Mouse (Mus musculus): ENCODE measurements around the gene Rapgef5.
"Not testable (repeated sequence)": the region's sequence is repeated elsewhere in the genome, so short reads cannot be mapped to it uniquely, and the experiment has no call there.

Rapgef5 gene

GRCm38 (mm10) chr12:117763247-117763646, 247.0 kb downstream of the Rapgef5 start:
- no peak for DNase-seq (ENCODE audit: low read depth, low spot score)

- peak; percentile 82 for DNase-seq (ENCODE audit: low read depth, low spot score)
Observed at GRCm38 (mm10) chr12:117764839-117765238, 248.6 kb downstream of the Rapgef5 start.

GRCm38 (mm10) chr12:117769113-117769512, 252.8 kb downstream of the Rapgef5 start:
- peak; percentile 67 for DNase-seq (ENCODE audit: low read depth, low spot score)

GRCm38 (mm10) chr12:117770211-117770610, 253.9 kb downstream of the Rapgef5 start:
- DNase-seq (ENCODE audit: low read depth, low spot score) = no peak

- DNase-seq (ENCODE audit: low read depth, low spot score) = no peak
Observed at GRCm38 (mm10) chr12:117771156-117771555, 254.9 kb downstream of the Rapgef5 start.

- DNase-seq (ENCODE audit: low read depth, low spot score) = peak; percentile 54
Observed at GRCm38 (mm10) chr12:117772638-117773037, 256.4 kb downstream of the Rapgef5 start.

- no peak for DNase-seq (ENCODE audit: low read depth, low spot score)
Observed at GRCm38 (mm10) chr12:117776841-117777240, 260.6 kb downstream of the Rapgef5 start.

GRCm38 (mm10) chr12:117781360-117781759, 265.1 kb downstream of the Rapgef5 start:
- DNase-seq (ENCODE audit: low read depth, low spot score) = no peak

- no peak for DNase-seq (ENCODE audit: low read depth, low spot score)
Observed at GRCm38 (mm10) chr12:117783426-117783825, 267.1 kb downstream of the Rapgef5 start.

GRCm38 (mm10) chr12:117786621-117787020, 270.3 kb downstream of the Rapgef5 start:
- DNase-seq (ENCODE audit: low read depth, low spot score) = no peak

GRCm38 (mm10) chr12:117788513-117789011, 272.3 kb downstream of the Rapgef5 start:
- no peak for DNase-seq (ENCODE audit: low read depth, low spot score)

GRCm38 (mm10) chr12:117789017-117789416, 272.7 kb downstream of the Rapgef5 start:
- no peak for DNase-seq (ENCODE audit: low read depth, low spot score)

GRCm38 (mm10) chr12:117795303-117795702, 279.0 kb downstream of the Rapgef5 start:
- no peak for DNase-seq (ENCODE audit: low read depth, low spot score)

- DNase-seq (ENCODE audit: low read depth, low spot score) = not testable (repeated sequence)
Observed at GRCm38 (mm10) chr12:117803989-117804388, 287.7 kb downstream of the Rapgef5 start, which contains the start of gene Cdca7l. TSS of gene Cdca7l (plus strand) at chr12:117804289.

- no peak for DNase-seq (ENCODE audit: low read depth, low spot score)
Observed at GRCm38 (mm10) chr12:117805576-117805975, 289.3 kb downstream of the Rapgef5 start.

GRCm38 (mm10) chr12:117806007-117806451, 289.8 kb downstream of the Rapgef5 start:
- no peak for DNase-seq (ENCODE audit: low read depth, low spot score)

- DNase-seq (ENCODE audit: low read depth, low spot score) = no peak
Observed at GRCm38 (mm10) chr12:117806470-117806869, 290.2 kb downstream of the Rapgef5 start.

- no peak for DNase-seq (ENCODE audit: low read depth, low spot score)
Observed at GRCm38 (mm10) chr12:117807637-117808036, 291.4 kb downstream of the Rapgef5 start.

GRCm38 (mm10) chr12:117808355-117809326, 292.4 kb downstream of the Rapgef5 start:
- no peak for DNase-seq (ENCODE audit: low read depth, low spot score)
